ENCODE assay signal across 8 mouse cellular contexts in genomic region chr17:3288341-3288740, GRCm38 (mm10). TPM values are rescaled to one million over a fixed set of nuclear protein-coding genes. Genes with fewer than 3 reads are reported as not detected.
DNase-seq lines count a peak whose midpoint lies in the region; ATAC-seq lines count a peak whose summit lies in the region.

No protein-coding gene starts in this region.

- H3K4me3 ChIP-seq in kidney, embryonic 15.5 days (replicated peaks) = no peak overlapping the region
- no peak overlapping the region for H3K4me3 ChIP-seq in intestine, embryonic 15.5 days (replicated peaks)

- no peak overlapping the region for H3K27ac ChIP-seq in kidney, embryonic 15.5 days
- no peak overlapping the region for H3K27ac ChIP-seq in intestine, embryonic 15.5 days

- H3K27me3 ChIP-seq in kidney, embryonic 15.5 days = no peaks in the 10 kb centered on the region
- H3K27me3 ChIP-seq in intestine, embryonic 15.5 days (replicated peaks) = no peaks in the 10 kb centered on the region

- no peak overlapping the region for H3K9ac ChIP-seq in kidney, embryonic 15.5 days
- no peak overlapping the region for H3K9ac ChIP-seq in intestine, embryonic 15.5 days

- 24% methylated on average over 6 of the region's 6 CpGs for WGBS in kidney, embryonic 15.5 days
- WGBS in intestine, embryonic 15.5 days = 26% methylated on average over 6 of the region's 6 CpGs

- H3K9me3 ChIP-seq in kidney, embryonic 15.5 days (replicated peaks) = no peaks in the 10 kb centered on the region
- H3K9me3 ChIP-seq in intestine, embryonic 15.5 days = no peaks in the 10 kb centered on the region

- 0 out of 2 replicates have a peak, but pooled peaks cover 4% of the 10 kb centered on the region for H3K4me1 ChIP-seq in kidney, embryonic 15.5 days
- peaks cover 8% of the 10 kb centered on the region for H3K4me1 ChIP-seq in intestine, embryonic 15.5 days (replicated peaks)

- 0 out of 2 replicates have a peak, but pooled peaks cover 5% of the 10 kb centered on the region for H3K36me3 ChIP-seq in kidney, embryonic 15.5 days
- H3K36me3 ChIP-seq in intestine, embryonic 15.5 days = no peaks in the 10 kb centered on the region

- DNase-seq in kidney, adult 11 months = peak; percentile 41
- DNase-seq in adrenal gland, adult 2 months = peak; percentile 56
- DNase-seq in embryo, embryonic 11 days = peak; percentile 67
- DNase-seq in left cerebral cortex, postnatal 25 days (ENCODE audit: low spot score in 2 of 2) = peak; percentile 47 to 73
- DNase-seq in natural killer cell, adult 2 months (ENCODE audit: low spot score in 2 of 2) = peak; percentile 32 to 50
- peak; percentile 70 for DNase-seq in thymus, postnatal 14 days

- no peak for ATAC-seq in kidney, embryonic 15.5 days (replicated peaks; ENCODE audit: low FRiP score)
- ATAC-seq in intestine, embryonic 15.5 days = peak; percentile 23; the same call in 1 of the 2 replicates

- no peak overlapping the region for H3K4me2 ChIP-seq in kidney, embryonic 15.5 days
- H3K4me2 ChIP-seq in intestine, embryonic 15.5 days (replicated peaks) = no peak overlapping the region

- intact Hi-C loops in left cerebral cortex, postnatal 25 days (cut with DNase I) = loop anchor here (5.0 kb wide), 1 partner anchor 159 kb away; no protein-coding TSS in a partner anchor

RNA-seq across cellular contexts. Expression of gene Tiam2, which starts 38.0 kb away (rescaled TPM):
- 4.5 and 5.0 TPM in 2 replicates for polyA plus RNA-seq in kidney, embryonic 15.5 days (2015; fragmentation: Nextera tagmentation; extraction: Ambion mirVana)
- total RNA-seq in adrenal gland, adult 2 months (2021) = 10 to 100 TPM; 22.3 to 29.4 TPM
- polyA plus RNA-seq in adrenal gland, adult 2 months (2012; rRNA removed) = 5.3 and 6.5 TPM in 2 replicates
- polyA plus RNA-seq in intestine, embryonic 15.5 days (2015; fragmentation: Nextera tagmentation; extraction: Ambion mirVana) = 3.4 and 3.8 TPM in 2 replicates
- total RNA-seq in left cerebral cortex, postnatal 25 days (2021) = 10 to 100 TPM; 83.6 to 93.5 TPM
